In genomic region chr12:117172885-117173529, GRCm38 (mm10) we compare ENCODE assay signal across 8 mouse cellular contexts.
A peak's percentile ranks its signal among the peaks of the same experiment; 100 is the strongest.
DNase-seq lines count a peak whose midpoint lies in the region; ATAC-seq lines count a peak whose summit lies in the region.
"Had no signal": no experiment of that assay in that cellular context is flagged by ENCODE, and none has a peak within 500 bp of the region (broad histone marks: within the 10 kb centered on the region; RNA-seq: fewer than 3 reads in every experiment).

No protein-coding gene starts in this region.

- H3K9ac ChIP-seq in hindbrain, embryonic 14.5 days, result peak overlapping the region; percentile 47

- WGBS in hindbrain, embryonic 14.5 days, result 8% methylated on average over 11 of the region's 11 CpGs

- peaks cover 70% of the 10 kb centered on the region for H3K4me1 ChIP-seq in hindbrain, embryonic 14.5 days (replicated peaks; ENCODE audit: control insufficient read depth, insufficient read depth, low read length)

- no peaks in the 10 kb centered on the region for H3K36me3 ChIP-seq in hindbrain, embryonic 14.5 days (replicated peaks; ENCODE audit: control insufficient read depth, insufficient read depth)

- peak; percentile 69 for ATAC-seq in hindbrain, embryonic 14.5 days (ENCODE audit: low FRiP score)

- H3K27me3 ChIP-seq in hindbrain, embryonic 14.5 days (ENCODE audit: control insufficient read depth, insufficient read depth, low read length), result no peaks in the 10 kb centered on the region

- no peak overlapping the region for H3K4me3 ChIP-seq in hindbrain, embryonic 14.5 days (replicated peaks; ENCODE audit: low read length)

- H3K27ac ChIP-seq in hindbrain, embryonic 14.5 days, result peak overlapping the region; percentile 75

- H3K4me2 ChIP-seq in hindbrain, embryonic 14.5 days (replicated peaks), result no peak overlapping the region

- DNase-seq in R1 (ENCODE audit: low read depth, low spot score), result peak; percentile 76
- peak; percentile 80 for DNase-seq in embryo, embryonic 11 days
- DNase-seq in hindbrain, embryonic 14.5 days (ENCODE audit: low spot score), result no peak
- DNase-seq in neural tube, embryonic 10.5 days (ENCODE audit: extremely low spot score, low spot score), result peak; percentile 62
- no peak for DNase-seq in B cell, adult 2 months
- DNase-seq in right cerebral cortex, postnatal 36 days (ENCODE audit: low spot score in 2 of 2), result no peak
- DNase-seq in frontal cortex, postnatal 14 days (ENCODE audit: low spot score in 2 of 2), result no peak
- DNase-seq: kidney, postnatal 14 days had no signal

- H3K9me3 ChIP-seq in hindbrain, embryonic 14.5 days (ENCODE audit: control insufficient read depth, low read length), result no peaks in the 10 kb centered on the region

Comparison
In these comparisons a context has a peak if more than half of its experiments do, and no peak if none do; other contexts are left out.
1. DNase-seq: peak in R1 (single experiment), embryo, embryonic 11 days (single experiment) and neural tube, embryonic 10.5 days (single experiment); none in hindbrain, embryonic 14.5 days (single experiment), B cell, adult 2 months (0 of 2), right cerebral cortex, postnatal 36 days (0 of 2) and frontal cortex, postnatal 14 days (0 of 2).